Mouse (Mus musculus): ENCODE results near the gene Phf21a.

- no peak for TF ChIP-seq CTCF (conservative IDR thresholded peaks at IDR 0.05; ENCODE audit: insufficient read depth, insufficient read length, low read depth, low read length)
- no peak for TF ChIP-seq POLR2A (IDR thresholded peaks at IDR 0.05; ENCODE audit: low read depth, low read length)
Measured at GRCm38 (mm10) chr2:92250472-92250871, 157.6 kb downstream of the Phf21a start.

Measured in kidney, adult 2 months (tissue).